Mouse (Mus musculus) cortical plate, adult 2 months (tissue): ENCODE data around the gene Lamtor3. TPM values are rescaled to one million over a fixed set of nuclear protein-coding genes. Genes with fewer than 3 reads are reported as not detected.
"Not testable (repeated sequence)": the region's sequence is repeated elsewhere in the genome, so short reads cannot be mapped to it uniquely, and the experiment has no call there.

Experiments used
- H3K27ac ChIP-seq: fragments of 200-500 bp; 2 replicates; pipeline ENCODE4 v1.5.1; 2012; ENCODE audit warnings: low read length, control low read depth, inconsistent platforms; ENCODE audit not compliant: insufficient read depth
- H3K4me1 ChIP-seq: fragments of 200-500 bp; 2 replicates; pipeline ENCODE4 v1.6.1; 2011; ENCODE audit warnings: low read length; ENCODE audit not compliant: control insufficient read depth, insufficient read depth
- H3K4me3 ChIP-seq: fragments of 200-500 bp; 2 replicates; pipeline ENCODE4 v1.5.1; 2011; ENCODE audit warnings: mild to moderate bottlenecking, low read length, control low read depth; ENCODE audit not compliant: insufficient read depth
- CTCF ChIP-seq: fragments of 200-500 bp; IDR thresholded peaks from 2 replicates; pipeline ENCODE4 v1.5.1; 2011; ENCODE audit warnings: mild to moderate bottlenecking, control low read depth, low read length; ENCODE audit not compliant: insufficient read depth; ENCODE audit errors: extremely low read depth
- POLR2A ChIP-seq: fragments of 200-500 bp; IDR thresholded peaks from 2 replicates; pipeline ENCODE4 v1.6.1; 2011; ENCODE audit warnings: mild to moderate bottlenecking, low read length, control low read depth; ENCODE audit not compliant: insufficient read depth; ENCODE audit errors: extremely low read depth
- polyA plus RNA-seq: library from polyadenylated mRNA; depleted of rRNA; stranded (reverse); fragments of >200 nt; gene quantifications from 2 replicates; pipeline ENCODE4 v1.2.3, GENCODE M21; 2012

Gene Lamtor3
- polyA plus RNA-seq, 1 experiment: 80.3 TPM

DNA sequence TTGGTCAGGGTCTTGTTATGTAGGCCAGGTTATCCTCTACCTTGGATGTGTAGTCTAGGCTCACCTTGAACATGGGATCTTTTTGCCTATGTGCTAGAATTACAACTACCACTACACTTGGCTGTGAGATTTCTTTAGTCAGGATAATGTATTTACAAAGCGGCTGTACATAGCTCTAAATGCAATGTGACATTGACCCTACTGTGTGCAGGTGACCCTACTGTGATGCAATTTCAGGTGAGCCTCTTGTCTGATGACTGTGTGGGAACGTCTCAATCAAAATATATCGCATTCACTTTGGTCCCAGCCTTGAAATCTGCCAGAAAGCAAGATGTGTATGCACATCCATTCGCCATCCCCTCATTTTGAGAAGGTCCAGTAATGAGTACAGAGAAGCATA, 40.0 kb downstream of the Lamtor3 start:
- Histone ChIP-seq H3K4me1 (no peaks in the 10 kb centered on the region; the same call in 1 of the 2 replicates), H3K27ac (no peak overlapping the region), H3K4me3 (no peak overlapping the region)
- TF ChIP-seq CTCF (no peak), POLR2A (no peak)

DNA sequence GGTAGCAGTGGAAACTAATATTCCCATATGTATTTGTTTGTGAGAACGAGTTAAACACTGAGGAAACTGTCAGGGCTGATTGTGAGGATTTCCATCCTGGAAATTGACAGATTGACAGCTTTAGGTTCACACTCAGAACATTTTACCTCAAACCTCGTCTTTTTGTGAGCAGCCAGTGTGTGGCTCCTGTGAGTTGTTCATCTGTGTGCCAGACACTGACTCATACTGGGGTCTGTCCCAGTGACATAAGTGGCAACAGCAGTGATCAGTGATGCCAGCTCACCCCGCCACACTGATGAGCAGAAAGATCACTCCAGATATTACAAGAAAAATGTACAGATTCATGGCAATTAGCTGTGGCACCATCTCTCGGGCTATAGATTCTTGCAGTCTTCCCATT, 41.1 kb downstream of the Lamtor3 start:
- H3K4me3 ChIP-seq: no peak overlapping the region
- TF ChIP-seq POLR2A: no peak
- TF ChIP-seq CTCF: no peak
- no peak overlapping the region for H3K27ac ChIP-seq
- H3K4me1 ChIP-seq: no peaks in the 10 kb centered on the region; the same call in 1 of the 2 replicates

DNA sequence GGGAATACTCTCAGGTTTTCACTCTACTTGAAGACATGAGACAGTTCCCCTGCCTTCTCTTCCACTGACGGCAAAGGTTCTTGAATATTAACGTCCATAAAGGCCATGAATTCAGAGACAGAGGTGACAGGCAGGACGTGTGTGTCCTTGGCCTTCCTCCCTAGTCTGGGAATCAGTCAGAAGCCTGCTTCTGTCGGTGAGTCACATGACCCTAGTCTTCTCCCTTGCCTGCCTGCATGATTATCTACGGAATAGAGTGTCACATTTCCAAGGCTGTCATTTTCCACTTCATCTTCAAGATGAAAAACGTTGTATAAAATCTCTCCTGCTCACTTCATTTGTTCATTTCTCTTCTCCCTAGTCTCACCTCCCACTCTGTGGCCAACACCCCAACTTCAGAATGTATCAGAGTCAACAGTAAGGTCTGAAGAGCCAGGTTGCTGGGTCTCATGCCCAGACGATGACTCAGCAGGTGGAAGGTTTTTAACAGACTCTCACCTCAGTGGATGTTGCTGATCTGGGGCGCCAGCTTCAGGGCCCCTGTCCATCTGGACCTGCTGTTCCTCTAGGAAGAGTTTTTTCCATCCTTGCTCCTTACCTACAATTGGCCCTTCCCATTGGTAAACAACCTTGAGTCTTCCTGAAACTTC, 43.6 kb downstream of the Lamtor3 start:
- no peak overlapping the region for H3K27ac ChIP-seq
- H3K4me3 ChIP-seq: no peak overlapping the region
- H3K4me1 ChIP-seq: no peaks in the 10 kb centered on the region; the same call in 1 of the 2 replicates
- TF ChIP-seq POLR2A (no peak), CTCF (no peak)

- no peak overlapping the region for H3K4me3 ChIP-seq
- H3K4me1 ChIP-seq: no peaks in the 10 kb centered on the region; the same call in 1 of the 2 replicates
- TF ChIP-seq POLR2A: no peak
- TF ChIP-seq CTCF: no peak
- no peak overlapping the region for H3K27ac ChIP-seq
Observed at GRCm38 (mm10) chr3:137963508-137963907, 45.2 kb downstream of the Lamtor3 start.

- H3K4me1 ChIP-seq, H3K4me3 ChIP-seq, H3K27ac ChIP-seq: not testable (repeated sequence)
Observed at GRCm38 (mm10) chr3:137964014-137964413, 45.7 kb downstream of the Lamtor3 start.

DNA sequence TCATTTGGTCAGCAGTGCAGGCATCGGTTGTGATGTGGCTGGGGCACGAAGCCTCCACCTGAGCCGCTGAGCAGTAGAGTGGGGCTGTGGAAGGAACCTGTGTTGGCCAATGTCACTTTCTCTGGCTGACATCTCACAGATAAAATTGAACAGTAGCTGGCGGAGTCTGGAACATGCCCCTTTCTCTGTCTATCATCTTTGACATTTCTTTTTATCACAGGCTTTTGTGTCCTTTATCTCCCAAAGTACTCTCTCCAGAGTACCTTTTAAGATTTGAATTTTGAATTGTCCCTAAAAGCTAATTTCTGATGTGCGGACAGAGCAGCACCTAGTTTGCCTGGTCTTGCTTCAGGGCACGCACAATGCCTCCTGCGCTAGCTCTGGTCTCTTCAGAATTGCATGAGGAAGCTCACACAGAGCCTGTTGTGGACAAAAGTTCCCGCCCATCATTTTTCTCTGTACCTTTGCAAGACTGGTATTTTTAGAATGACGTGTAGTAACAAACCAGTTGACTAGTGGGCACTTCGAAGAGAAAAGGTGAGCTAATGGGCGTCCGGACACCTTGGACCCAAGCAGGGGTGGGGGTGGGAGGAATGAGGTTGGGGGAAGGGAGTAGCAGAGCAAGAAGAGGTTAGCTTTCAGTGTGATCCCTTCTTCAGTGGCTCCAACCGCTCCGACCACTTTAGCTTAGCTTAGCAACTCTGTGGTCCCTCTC, 50.0 kb downstream of the Lamtor3 start:
- TF ChIP-seq CTCF (no peak), POLR2A (no peak)
- Histone ChIP-seq H3K4me3 (no peak overlapping the region), H3K27ac (no peak overlapping the region), H3K4me1 (no peaks in the 10 kb centered on the region)

- TF ChIP-seq CTCF (no peak), POLR2A (no peak)
- H3K4me3 ChIP-seq: no peak overlapping the region
Observed at GRCm38 (mm10) chr3:137968820-137969486, 50.6 kb downstream of the Lamtor3 start.

DNA sequence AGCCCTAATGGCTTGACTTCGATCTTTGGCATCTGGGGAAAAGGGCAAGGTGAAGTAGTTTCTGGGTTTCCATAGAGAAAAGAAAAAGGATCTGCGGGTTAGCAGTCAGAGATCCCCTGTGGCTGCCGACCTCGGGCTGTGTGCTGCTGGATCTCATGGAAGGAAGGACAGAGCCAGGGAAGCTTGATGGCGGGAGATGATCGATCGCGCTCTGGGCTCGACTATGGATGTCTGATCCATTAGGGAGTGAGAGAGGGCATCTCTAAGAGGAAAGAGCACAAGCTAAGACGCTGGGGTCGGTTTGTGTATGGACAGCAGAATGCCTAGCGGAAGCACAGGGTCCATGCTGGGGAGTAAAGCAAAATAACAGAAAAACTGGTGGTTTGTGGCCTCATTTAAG, 51.6 kb downstream of the Lamtor3 start:
- Histone ChIP-seq H3K27ac (no peak overlapping the region), H3K4me1 (no peaks in the 10 kb centered on the region), H3K4me3 (no peak overlapping the region)
- TF ChIP-seq POLR2A: no peak
- TF ChIP-seq CTCF: no peak

More at GRCm38 (mm10) chr3:137968820-137969486, 50.6 kb downstream of the Lamtor3 start:
- Histone ChIP-seq H3K4me1 (no peaks in the 10 kb centered on the region), H3K27ac (no peak overlapping the region)

GRCm38 (mm10) chr3:137972224-137972623, 53.9 kb downstream of the Lamtor3 start:
- TF ChIP-seq CTCF (no peak), POLR2A (no peak)

DNA sequence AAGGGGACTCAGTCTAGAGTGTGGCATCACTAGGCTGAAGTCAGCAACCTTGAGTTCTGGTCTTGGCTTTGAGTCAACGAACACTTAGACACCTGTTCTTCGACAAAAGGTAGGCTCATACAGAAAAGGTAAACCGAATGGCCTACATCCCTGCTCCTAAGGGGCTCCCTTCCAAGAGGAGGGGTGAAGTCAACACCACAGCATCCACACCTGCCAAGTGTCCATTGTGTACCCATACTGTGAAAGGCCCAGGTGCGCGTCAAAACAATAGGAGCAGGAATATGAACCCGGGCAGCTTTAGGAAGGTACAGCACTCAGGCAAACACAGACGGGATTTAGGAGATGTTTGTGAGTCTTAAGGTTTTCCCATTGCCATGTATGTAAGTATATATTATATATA, 54.7 kb downstream of the Lamtor3 start:
- Histone ChIP-seq H3K27ac (no peak overlapping the region), H3K4me1 (no peaks in the 10 kb centered on the region), H3K4me3 (no peak overlapping the region)
- TF ChIP-seq POLR2A: no peak
- no peak for TF ChIP-seq CTCF

More at GRCm38 (mm10) chr3:137972224-137972623, 53.9 kb downstream of the Lamtor3 start:
- Histone ChIP-seq H3K27ac (no peak overlapping the region), H3K4me1 (no peaks in the 10 kb centered on the region), H3K4me3 (no peak overlapping the region)
